Mouse (Mus musculus): Measurements from ENCODE around the gene Gm5751.
"Not testable (repeated sequence)": the region's sequence is repeated elsewhere in the genome, so short reads cannot be mapped to it uniquely, and the experiment has no call there.

The Gm5751 gene

DNA sequence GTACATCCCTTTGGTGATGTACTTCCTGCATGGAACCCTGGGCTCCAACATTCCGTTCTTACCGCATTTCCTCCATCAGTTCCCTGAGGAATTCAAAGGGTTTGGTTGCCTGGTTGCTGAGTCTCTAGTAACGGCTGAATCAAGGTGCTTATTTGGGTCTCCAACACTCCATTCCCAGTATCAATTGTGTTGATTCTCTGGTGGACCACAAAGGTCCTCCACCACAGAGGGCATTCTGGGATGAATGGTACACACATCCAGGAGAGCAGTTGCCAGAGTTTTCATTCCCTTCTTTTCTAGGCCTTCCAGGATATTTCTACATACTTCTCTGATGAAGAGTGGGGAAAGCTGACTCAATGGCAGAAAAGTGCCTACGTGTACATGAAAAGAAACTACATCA lies at the start of gene Gm5751:
TSS of gene Gm5751 (plus strand) at position 301 of the 400 bp plus-strand sequence.
- DNase-seq, result not testable (repeated sequence)

GRCm38 (mm10) chrX:8832043-8832442 lies 42.0 kb upstream of the Gm5751 start:
- peak; percentile 73 to 74 for DNase-seq

- no peak for DNase-seq
These were observed 30.4 kb upstream of the Gm5751 start, which contains the start of gene Gm6592 for GRCm38 (mm10) chrX:8843694-8844093. Gene Gm6592, plus strand, starts transcription at chrX:8843994.

DNA sequence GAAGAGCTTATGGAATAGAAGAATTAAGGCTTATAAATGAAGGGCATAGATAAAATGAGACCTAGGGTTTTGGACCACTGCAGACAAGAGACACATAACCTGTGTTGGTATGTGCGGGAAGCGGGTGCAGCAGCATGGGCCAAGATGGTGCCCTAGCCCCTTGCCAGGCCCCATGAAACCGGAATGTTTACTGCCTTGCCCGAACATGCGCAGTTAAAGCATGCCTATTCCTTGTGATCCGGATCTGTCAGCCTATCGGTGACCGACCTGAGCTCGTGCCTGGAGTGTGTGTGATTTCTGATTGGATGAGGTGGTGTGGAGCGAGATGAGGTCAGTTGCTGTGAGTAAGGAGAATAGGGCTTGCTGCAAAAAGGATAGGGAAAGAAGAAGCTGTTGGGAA lies 21.6 kb upstream of the Gm5751 start:
- no peak for DNase-seq

DNA sequence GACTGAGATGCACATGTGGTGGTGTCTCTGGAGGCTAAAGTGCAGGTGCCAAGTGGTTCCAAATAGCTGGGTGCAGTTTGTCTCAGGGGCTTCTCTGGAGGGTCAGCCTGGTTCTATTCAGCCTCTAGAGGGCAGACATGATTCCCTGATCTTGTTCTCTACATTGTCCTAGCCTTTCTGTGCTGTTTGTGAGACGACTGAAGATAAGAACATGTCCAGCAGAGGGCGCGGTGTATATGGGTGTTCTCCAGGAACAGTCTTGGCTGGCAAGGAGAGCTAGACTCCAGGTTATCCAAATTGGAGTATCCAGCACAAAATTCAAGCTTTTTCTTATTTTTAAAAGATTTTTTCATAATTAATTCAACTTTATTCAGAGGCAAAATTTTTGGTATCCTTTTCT lies 9.7 kb upstream of the Gm5751 start:
- DNase-seq, result peak; percentile 81 to 88

- no peak for DNase-seq
These were observed 10.3 kb downstream of the Gm5751 start for GRCm38 (mm10) chrX:8884336-8884735.

DNA sequence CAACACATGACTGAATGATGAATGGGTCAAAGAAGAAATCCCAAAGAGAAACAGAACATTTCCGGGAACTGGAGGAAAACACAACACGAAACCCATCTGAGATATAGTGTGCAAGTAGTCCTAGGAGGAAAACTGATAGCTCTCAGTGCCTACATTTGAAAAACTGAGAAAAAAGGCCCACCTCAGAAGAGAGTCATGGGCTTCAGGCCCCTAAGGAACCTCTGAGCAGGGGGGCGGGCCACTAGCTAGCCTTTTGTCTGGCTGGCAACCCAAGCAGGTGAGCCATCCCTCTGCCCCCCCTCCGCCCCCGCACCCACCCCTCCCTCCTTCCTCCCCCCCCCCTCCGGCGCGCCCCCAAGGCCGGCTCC lies 17.9 kb downstream of the Gm5751 start:
- no peak for DNase-seq

- DNase-seq, result peak; percentile 73 to 85
These were observed 18.5 kb downstream of the Gm5751 start, which contains the start of gene B630019K06Rik for GRCm38 (mm10) chrX:8892343-8893155. Gene B630019K06Rik, plus strand, starts transcription at chrX:8892382.

DNA sequence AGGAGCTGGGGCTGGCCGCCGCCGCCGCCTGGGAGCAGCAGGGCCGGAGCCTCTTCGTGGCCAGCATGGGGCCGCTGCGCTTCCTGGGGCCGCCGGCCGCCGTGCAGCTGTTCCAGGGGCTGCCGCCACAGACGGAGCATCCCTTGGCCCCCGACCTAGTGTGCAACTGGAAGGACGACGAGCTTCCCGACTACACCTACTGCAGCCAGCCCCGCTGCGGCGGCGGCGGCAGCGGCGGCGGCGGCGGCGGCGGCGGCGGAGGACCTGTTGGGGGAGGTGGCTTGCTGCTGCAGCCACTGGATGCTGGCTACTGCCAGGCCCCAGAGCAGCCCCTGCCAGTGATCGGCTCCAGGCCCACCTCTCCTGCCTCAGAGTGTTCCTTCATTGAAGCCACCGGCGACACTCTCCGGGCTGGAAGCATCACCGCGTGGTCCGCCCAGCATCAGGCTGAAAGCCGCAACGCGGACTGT lies 19.2 kb downstream of the Gm5751 start:
- peak; percentile 34 to 51 for DNase-seq

DNA sequence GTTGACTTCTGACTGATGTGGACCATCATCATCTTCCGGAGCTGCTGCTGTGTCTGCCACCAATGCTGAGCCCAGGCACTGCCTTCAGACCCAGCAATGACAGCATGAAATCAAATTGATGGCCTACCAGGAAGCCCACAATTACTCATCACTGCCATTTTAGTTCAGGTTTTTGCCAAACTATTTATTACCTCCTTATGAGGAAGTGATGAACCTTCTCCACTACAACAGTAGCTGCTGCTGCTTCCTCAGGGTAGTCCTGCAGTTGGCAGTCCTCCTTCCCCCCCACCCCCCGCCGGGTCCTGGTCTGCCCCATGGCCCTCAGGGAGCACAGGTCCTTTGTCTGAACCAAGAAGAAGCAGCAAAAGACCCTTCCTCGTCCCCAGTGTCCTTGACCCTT lies 26.8 kb downstream of the Gm5751 start:
- DNase-seq, result no peak

- no peak for DNase-seq
These were observed 27.9 kb downstream of the Gm5751 start for GRCm38 (mm10) chrX:8901906-8902472.

- no peak for DNase-seq
These were observed 47.0 kb downstream of the Gm5751 start for GRCm38 (mm10) chrX:8921080-8921479.

GRCm38 (mm10) chrX:8921813-8922607 lies 48.0 kb downstream of the Gm5751 start:
- DNase-seq, result peak; percentile 14 to 15

- DNase-seq, result no peak
These were observed 53.3 kb downstream of the Gm5751 start for GRCm38 (mm10) chrX:8927308-8927707.

Measured in kidney, postnatal 4 days (tissue).